In genomic region chr4:117267284-117267683, GRCm38 (mm10) we compare ENCODE assay signal across 9 mouse cellular contexts. TPM values are rescaled to one million over a fixed set of nuclear protein-coding genes. Genes with fewer than 3 reads are reported as not detected.
DNase-seq lines count a peak whose midpoint lies in the region; ATAC-seq lines count a peak whose summit lies in the region.
"Had no signal": no experiment of that assay in that cellular context is flagged by ENCODE, and none has a peak within 500 bp of the region (broad histone marks: within the 10 kb centered on the region; RNA-seq: fewer than 3 reads in every experiment).

No protein-coding gene starts in this region.

- no peaks in the 10 kb centered on the region for H3K9me3 ChIP-seq in hindbrain, embryonic 11.5 days (ENCODE audit: control insufficient read depth, low read length)
- no peaks in the 10 kb centered on the region for H3K9me3 ChIP-seq in hindbrain, embryonic 13.5 days
- H3K9me3 ChIP-seq: embryonic facial prominence, embryonic 13.5 days had no signal

- H3K4me2 ChIP-seq in hindbrain, embryonic 11.5 days (replicated peaks; ENCODE audit: low read depth, low read length): no peak overlapping the region
- H3K4me2 ChIP-seq in hindbrain, embryonic 13.5 days: no peak overlapping the region
- H3K4me2 ChIP-seq: embryonic facial prominence, embryonic 13.5 days had no signal

- H3K9ac ChIP-seq in hindbrain, embryonic 11.5 days (ENCODE audit: low read depth, low read length): no peak overlapping the region
- H3K9ac ChIP-seq in hindbrain, embryonic 13.5 days: no peak overlapping the region
- H3K9ac ChIP-seq: embryonic facial prominence, embryonic 13.5 days had no signal

- no peak overlapping the region for H3K4me3 ChIP-seq in hindbrain, embryonic 11.5 days (ENCODE audit: low read depth, low read length)
- H3K4me3 ChIP-seq in hindbrain, embryonic 13.5 days: no peak overlapping the region
- H3K4me3 ChIP-seq: embryonic facial prominence, embryonic 13.5 days had no signal

- no peaks in the 10 kb centered on the region for H3K36me3 ChIP-seq in hindbrain, embryonic 11.5 days (ENCODE audit: control insufficient read depth, insufficient read depth, low read length)
- H3K36me3 ChIP-seq in hindbrain, embryonic 13.5 days: peaks cover 11% of the 10 kb centered on the region

- peak; percentile 89 for DNase-seq in hindbrain, embryonic 11.5 days (ENCODE audit: low spot score)
- peak; percentile 83 for DNase-seq in R1 (ENCODE audit: low read depth, low spot score)
- peak; percentile 64 to 76 for DNase-seq in gastrocnemius, postnatal 4 days (ENCODE audit: low spot score in 2 of 2)
- peak; percentile 76 to 81 for DNase-seq in layer of hippocampus, postnatal 36 days
- peak; percentile 58 to 64 for DNase-seq in spleen, postnatal 36 days (ENCODE audit: low spot score in 2 of 2)

- no peak overlapping the region for H3K27ac ChIP-seq in hindbrain, embryonic 11.5 days (ENCODE audit: low read depth, low read length)
- H3K27ac ChIP-seq in hindbrain, embryonic 13.5 days: no peak overlapping the region
- H3K27ac ChIP-seq: embryonic facial prominence, embryonic 13.5 days had no signal

- H3K4me1 ChIP-seq in hindbrain, embryonic 11.5 days (replicated peaks; ENCODE audit: control insufficient read depth, insufficient read depth, low read length): 0 out of 2 replicates have a peak, but pooled peaks cover 2% of the 10 kb centered on the region
- peaks cover 15% of the 10 kb centered on the region for H3K4me1 ChIP-seq in hindbrain, embryonic 13.5 days (replicated peaks)
- H3K4me1 ChIP-seq: embryonic facial prominence, embryonic 13.5 days had no signal

- 2% methylated on average over 2 of the region's 2 CpGs for WGBS in hindbrain, embryonic 11.5 days
- 5% methylated on average over 2 of the region's 2 CpGs for WGBS in hindbrain, embryonic 13.5 days

- ATAC-seq in hindbrain, embryonic 11.5 days (ENCODE audit: low FRiP score): no peak
- no peak for ATAC-seq in hindbrain, embryonic 13.5 days (ENCODE audit: low FRiP score)
- ATAC-seq in common myeloid progenitor, adult 5-6 weeks (replicated peaks; ENCODE audit: low read depth, poor library complexity, severe bottlenecking): peak; percentile 66
- peak; percentile 88 for ATAC-seq in megakaryocyte progenitor cell, adult 5-6 weeks (replicated peaks; ENCODE audit: poor library complexity)

- H3K27me3 ChIP-seq in hindbrain, embryonic 11.5 days (ENCODE audit: control insufficient read depth, insufficient read depth, low read length): no peaks in the 10 kb centered on the region; the same call in 1 of the 2 replicates
- H3K27me3 ChIP-seq in hindbrain, embryonic 13.5 days: peaks cover 18% of the 10 kb centered on the region
- H3K27me3 ChIP-seq: embryonic facial prominence, embryonic 13.5 days had no signal

RNA-seq across cellular contexts. Expression of gene Armh1, which starts 15.4 kb away (rescaled TPM):
- 0.53 TPM in 1 of 2 replicates, not detected in the other for polyA plus RNA-seq in hindbrain, embryonic 11.5 days (2014; fragmentation: Nextera tagmentation; extraction: Ambion mirVana)
- polyA plus RNA-seq in hindbrain, embryonic 13.5 days (2015; fragmentation: Nextera tagmentation; extraction: Ambion mirVana): 0.97 and 1.1 TPM in 2 replicates
- total RNA-seq in common myeloid progenitor, adult 5-6 weeks (2017): not detected in 2 replicates
- total RNA-seq in gastrocnemius, postnatal 4 days (2021): not detected
- total RNA-seq in layer of hippocampus, postnatal 36 days (2021): under 1 TPM; 0.43 to 0.82 TPM
- total RNA-seq in megakaryocyte progenitor cell, adult 5-6 weeks (2015): not detected in 2 replicates
- total RNA-seq in megakaryocyte progenitor cell, adult 5-6 weeks (2017): not detected in 2 replicates

RNA-seq across cellular contexts. Expression of gene Tmem53, which starts 15.5 kb away (rescaled TPM):
- polyA plus RNA-seq in hindbrain, embryonic 11.5 days (2014; fragmentation: Nextera tagmentation; extraction: Ambion mirVana): 11.4 and 13.1 TPM in 2 replicates
- 8.5 and 10.9 TPM in 2 replicates for polyA plus RNA-seq in hindbrain, embryonic 13.5 days (2015; fragmentation: Nextera tagmentation; extraction: Ambion mirVana)
- total RNA-seq in common myeloid progenitor, adult 5-6 weeks (2017): not detected in 2 replicates
- total RNA-seq in gastrocnemius, postnatal 4 days (2021): 10 to 100 TPM; 11.5 to 13.8 TPM
- 1 to 10 TPM; 4.8 to 6.1 TPM for total RNA-seq in layer of hippocampus, postnatal 36 days (2021)
- 6.2 and 8.5 TPM in 2 replicates for total RNA-seq in megakaryocyte progenitor cell, adult 5-6 weeks (2015)
- total RNA-seq in megakaryocyte progenitor cell, adult 5-6 weeks (2017): 1.7 and 4.9 TPM in 2 replicates

Comparison
In these comparisons a context has a peak if more than half of its experiments do, and no peak if none do; other contexts are left out.
1. ATAC-seq: peak in common myeloid progenitor, adult 5-6 weeks (single experiment) and megakaryocyte progenitor cell, adult 5-6 weeks (single experiment); none in hindbrain, embryonic 11.5 days (single experiment) and hindbrain, embryonic 13.5 days (single experiment).
2. Peak in every context shown above with its lines, with median percentiles within 50 percentile points of each other: DNase-seq.